Mouse (Mus musculus) MEL (cell line): ENCODE measurements around the gene Papss2. TPM values are rescaled to one million over a fixed set of nuclear protein-coding genes. Genes with fewer than 3 reads are reported as not detected.

Source experiments
- DNase-seq: peaks from one replicate; pipeline ENCODE4 v3.0.0; 2011; ENCODE audit warnings: low read depth, low spot score
- H3K27ac ChIP-seq: 2 replicates; pipeline ENCODE4 v1.5.1; 2012; ENCODE audit warnings: low read depth, mild to moderate bottlenecking, control low read depth, low read length, moderate library complexity; ENCODE audit not compliant: control insufficient read depth
- H3K27me3 ChIP-seq, 2 experiments: fragments of 150-350 bp in 1 of 2; sonication (generic) in 1 of 2; 2 replicates each; pipeline ENCODE4 v1.6.1; 2012; ENCODE audit warnings: low read length in 2 of 2, mild to moderate bottlenecking in 2 of 2, improper control_type of control experiment in 1 of 2, moderate library complexity in 1 of 2; ENCODE audit not compliant: insufficient read depth in 2 of 2, control insufficient read depth in 1 of 2
- H3K36me3 ChIP-seq, 2 experiments: 2 replicates each; pipeline ENCODE4 v1.6.1; 2012 to 2014; ENCODE audit warnings: low read length in 2 of 2, improper control_type of control experiment in 1 of 2, inconsistent platforms in 1 of 2, mild to moderate bottlenecking in 1 of 2; ENCODE audit not compliant: insufficient read depth in 2 of 2, control insufficient read depth in 1 of 2
- H3K4me1 ChIP-seq, 2 experiments: fragments of 150-350 bp in 1 of 2; sonication (generic) in 1 of 2; 2 replicates each; pipeline ENCODE4 v1.6.1; 2012; ENCODE audit warnings: low read length in 2 of 2, improper control_type of control experiment in 1 of 2, mild to moderate bottlenecking in 1 of 2; ENCODE audit not compliant: insufficient read depth in 2 of 2, control insufficient read depth in 1 of 2
- H3K4me3 ChIP-seq, 2 experiments: fragments of 150-350 bp in 1 of 2; sonication (generic) in 1 of 2; 2 replicates each; pipeline ENCODE4 v1.5.1; 2012; ENCODE audit warnings: low read depth in 2 of 2, low read length in 2 of 2, mild to moderate bottlenecking in 2 of 2, moderate library complexity in 2 of 2, control low read depth in 1 of 2, improper control_type of control experiment in 1 of 2; ENCODE audit not compliant: control insufficient read depth in 1 of 2, insufficient read depth in 1 of 2
- H3K79me2 ChIP-seq: 2 replicates; pipeline ENCODE4 v1.6.1; 2012; ENCODE audit warnings: mild to moderate bottlenecking, low read length, moderate library complexity; ENCODE audit not compliant: control insufficient read depth, poor library complexity, insufficient read depth
- H3K9ac ChIP-seq: 2 replicates; pipeline ENCODE4 v1.6.1; 2012; ENCODE audit warnings: low read depth, mild to moderate bottlenecking, control low read depth, low read length, moderate library complexity; ENCODE audit not compliant: control insufficient read depth, poor library complexity, severe bottlenecking
- H3K9me3 ChIP-seq: fragments of 150-350 bp; sonication (generic); replicated peaks from 2 replicates; pipeline ENCODE4 v1.6.1; 2012; ENCODE audit warnings: mild to moderate bottlenecking, low read length, improper control_type of control experiment, moderate library complexity; ENCODE audit not compliant: insufficient read depth
- CHD1 ChIP-seq: IDR thresholded peaks from 2 replicates; pipeline ENCODE4 v1.6.1; 2012; ENCODE audit warnings: low read depth, mild to moderate bottlenecking, inconsistent platforms, low read length, improper control_type of control experiment
- CHD2 ChIP-seq: IDR thresholded peaks from 2 replicates; pipeline ENCODE4 v1.6.1; 2011; ENCODE audit warnings: low read length, improper control_type of control experiment
- EP300 ChIP-seq, 2 experiments: IDR thresholded peaks; 2 replicates each; pipeline ENCODE4 v1.6.1; 2011; ENCODE audit warnings: improper control_type of control experiment in 2 of 2, low read length in 2 of 2, low read depth in 1 of 2, mild to moderate bottlenecking in 1 of 2
- ETS1 ChIP-seq: IDR thresholded peaks from 2 replicates; pipeline ENCODE4 v1.6.1; 2012; ENCODE audit warnings: low read depth, mild to moderate bottlenecking, inconsistent platforms, low read length, improper control_type of control experiment, moderate library complexity
- GABPA ChIP-seq: IDR thresholded peaks from 2 replicates; pipeline ENCODE4 v1.6.1; 2012; ENCODE audit warnings: low read depth, mild to moderate bottlenecking, inconsistent platforms, low read length, improper control_type of control experiment, moderate library complexity
- GATA1 ChIP-seq: IDR thresholded peaks from 2 replicates; pipeline ENCODE4 v1.6.1; 2011; ENCODE audit warnings: low read depth, low read length, improper control_type of control experiment
- HCFC1 ChIP-seq: IDR thresholded peaks from 2 replicates; pipeline ENCODE4 v1.6.1; 2012; ENCODE audit warnings: low read depth, mild to moderate bottlenecking, inconsistent platforms, low read length, improper control_type of control experiment, moderate library complexity
- JUND ChIP-seq: IDR thresholded peaks from 2 replicates; pipeline ENCODE4 v1.6.1; 2011; ENCODE audit warnings: low read depth, mild to moderate bottlenecking, improper control_type of control experiment, low read length
- MXI1 ChIP-seq: IDR thresholded peaks from 2 replicates; pipeline ENCODE4 v1.6.1; 2011; ENCODE audit warnings: mild to moderate bottlenecking, low read depth, low read length, improper control_type of control experiment
- MYB ChIP-seq: IDR thresholded peaks from 2 replicates; pipeline ENCODE4 v1.6.1; 2011; ENCODE audit warnings: mild to moderate bottlenecking, low read depth, low read length, improper control_type of control experiment
- NRF1 ChIP-seq: IDR thresholded peaks from 2 replicates; pipeline ENCODE4 v1.6.1; 2014; ENCODE audit warnings: low read depth, mild to moderate bottlenecking, inconsistent platforms, low read length, improper control_type of control experiment, moderate library complexity; ENCODE audit not compliant: poor library complexity, insufficient read depth, severe bottlenecking
- POLR2A ChIP-seq, 2 experiments: IDR thresholded peaks; 2 replicates each; pipeline ENCODE4 v1.6.1; 2011 to 2012; ENCODE audit warnings: low read length in 2 of 2, mild to moderate bottlenecking in 2 of 2, control low read depth in 1 of 2, improper control_type of control experiment in 1 of 2, low read depth in 1 of 2, moderate library complexity in 1 of 2; ENCODE audit not compliant: control insufficient read depth in 1 of 2, insufficient read depth in 1 of 2, poor library complexity in 1 of 2
- RAD21 ChIP-seq: IDR thresholded peaks from 2 replicates; pipeline ENCODE4 v1.6.1; 2011; ENCODE audit warnings: mild to moderate bottlenecking, low read depth, low read length, improper control_type of control experiment
- TCF12 ChIP-seq: IDR thresholded peaks from 2 replicates; pipeline ENCODE4 v1.6.1; 2014; ENCODE audit warnings: low read depth, mild to moderate bottlenecking, inconsistent platforms, low read length, improper control_type of control experiment, moderate library complexity
- UBTF ChIP-seq: IDR thresholded peaks from 2 replicates; pipeline ENCODE4 v1.6.1; 2012; ENCODE audit warnings: low read depth, mild to moderate bottlenecking, inconsistent platforms, low read length, improper control_type of control experiment, moderate library complexity, borderline replicate concordance; ENCODE audit not compliant: insufficient read depth
- ZKSCAN1 ChIP-seq: IDR thresholded peaks from 2 replicates; pipeline ENCODE4 v1.6.1; 2012; ENCODE audit warnings: low read depth, mild to moderate bottlenecking, inconsistent platforms, low read length, improper control_type of control experiment, moderate library complexity
- ZMIZ1 ChIP-seq: IDR thresholded peaks from 2 replicates; pipeline ENCODE4 v1.6.1; 2012; ENCODE audit warnings: low read depth, mild to moderate bottlenecking, inconsistent platforms, low read length, improper control_type of control experiment, moderate library complexity
- ZNF384 ChIP-seq: IDR thresholded peaks from 2 replicates; pipeline ENCODE4 v1.6.1; 2012; ENCODE audit warnings: low read depth, mild to moderate bottlenecking, inconsistent platforms, low read length, improper control_type of control experiment
- polyA plus RNA-seq, 2 experiments: library from polyadenylated mRNA; stranded (reverse) in 1 of 2; unstranded in 1 of 2; fragments of >175 nt in 1 of 2; fragments of >200 nt in 1 of 2; gene quantifications; 2 replicates each; pipeline versions ENCODE4 v1.2.1 to v1.2.4; 2012; ENCODE audit warnings: low replicate concordance in 2 of 2, low read depth in 1 of 2; ENCODE audit not compliant: insufficient read length in 2 of 2, insufficient read depth in 1 of 2, missing spikeins in 1 of 2
- total RNA-seq: library from RNA; depleted of rRNA; stranded (reverse); fragments of 300-350 nt; gene quantifications from 2 replicates; pipeline ENCODE4 v1.2.3, GENCODE M21; 2012

Gene Papss2
- total and polyA plus RNA-seq, 3 experiments: 1.7 to 2.6 TPM; not detected in 1

- DNase-seq: no peak
- Histone ChIP-seq H3K4me1 (peaks cover 0 to 10% of the 10 kb centered on the region in 2 experiments; a peak in 2 of 4 replicates), H3K4me3 (no peak overlapping the region), H3K27ac (no peak overlapping the region), H3K27me3 (no peaks in the 10 kb centered on the region), H3K9me3 (no peaks in the 10 kb centered on the region), H3K79me2 (no peaks in the 10 kb centered on the region), H3K9ac (no peak overlapping the region)
- TF ChIP-seq MXI1: no peak
- no peak for TF ChIP-seq ZMIZ1
- no peak for TF ChIP-seq ZNF384
- no peak for TF ChIP-seq MYB
- no peak for TF ChIP-seq UBTF
- no peak for TF ChIP-seq POLR2A (IDR thresholded peaks at IDR 0.05; ENCODE audit: control insufficient read depth in 1 of 2, insufficient read depth in 1 of 2, low read depth in 1 of 2, low read length in 2 of 2, poor library complexity in 1 of 2)
- no peak for TF ChIP-seq RAD21
- no peak for TF ChIP-seq TCF12
- TF ChIP-seq, all 39 proteins: peak for 0
- H3K36me3 ChIP-seq: peaks cover 0 to 8% of the 10 kb centered on the region in 2 experiments; a peak in 2 of 4 replicates
Measured at GRCm38 (mm10) chr19:32648019-32648571, 52.5 kb downstream of the Papss2 start.

GRCm38 (mm10) chr19:32651046-32651445 lies 55.5 kb downstream of the Papss2 start:
- Histone ChIP-seq H3K27ac (no peak overlapping the region), H3K9ac (no peak overlapping the region), H3K79me2 (no peaks in the 10 kb centered on the region), H3K27me3 (no peaks in the 10 kb centered on the region), H3K4me1 (peaks cover 8 to 30% of the 10 kb centered on the region in 2 experiments), H3K36me3 (peaks cover 0 to 32% of the 10 kb centered on the region in 2 experiments; a peak in 2 of 4 replicates), H3K4me3 (no peak overlapping the region), H3K9me3 (no peaks in the 10 kb centered on the region)
- no peak for TF ChIP-seq JUND
- no peak for TF ChIP-seq NRF1
- no peak for TF ChIP-seq HCFC1
- no peak for TF ChIP-seq ZNF384
- TF ChIP-seq CHD2: no peak
- DNase-seq: no peak

- peak; percentile 68 for DNase-seq
Measured at GRCm38 (mm10) chr19:32653122-32653521, 57.5 kb downstream of the Papss2 start.

More at GRCm38 (mm10) chr19:32653122-32653521, 57.5 kb downstream of the Papss2 start:
- Histone ChIP-seq H3K9me3 (no peaks in the 10 kb centered on the region), H3K9ac (peak overlapping the region; percentile 63), H3K27ac (peak overlapping the region; percentile 84), H3K4me3 (peak overlapping the region; percentile 12 to 16; a peak in 2 of 4 replicates), H3K36me3 (peaks cover 0 to 33% of the 10 kb centered on the region in 2 experiments; a peak in 2 of 4 replicates), H3K79me2 (no peaks in the 10 kb centered on the region), H3K4me1 (peaks cover 8 to 28% of the 10 kb centered on the region in 2 experiments), H3K27me3 (no peaks in the 10 kb centered on the region)
- TF ChIP-seq EP300 (IDR thresholded peaks at IDR 0.05; ENCODE audit: low read depth in 1 of 2, low read length in 2 of 2): peak in 1 of 2 experiments; percentile 32; a peak in 2 of 4 replicates
- TF ChIP-seq ZKSCAN1: no peak
- TF ChIP-seq CHD1: no peak
- TF ChIP-seq GATA1: peak; percentile 79
- 0 out of 2 replicates have a peak, but pooled peaks have one; percentile 54 for TF ChIP-seq ETS1
- TF ChIP-seq ZMIZ1: no peak
- TF ChIP-seq GABPA: no peak
